Mouse (Mus musculus): ENCODE measurements around the gene Frmd5. TPM values are rescaled to one million over a fixed set of nuclear protein-coding genes. Genes with fewer than 3 reads are reported as not detected.

Gene Frmd5
- total RNA-seq, 1 experiment from 2014 or later = 1.6 TPM

GRCm38 (mm10) chr2:121787271-121787670, 19.6 kb downstream of the Frmd5 start:
- no peak for ATAC-seq (replicated peaks; ENCODE audit: insufficient number of reproducible peaks, low FRiP score, low TSS enrichment, poor library complexity, severe bottlenecking)

GRCm38 (mm10) chr2:121776219-121776618, 30.7 kb downstream of the Frmd5 start:
- ATAC-seq (replicated peaks; ENCODE audit: insufficient number of reproducible peaks, low FRiP score, low TSS enrichment, poor library complexity, severe bottlenecking) = no peak

GRCm38 (mm10) chr2:121764851-121765250, 42.0 kb downstream of the Frmd5 start:
- no peak for ATAC-seq (replicated peaks; ENCODE audit: insufficient number of reproducible peaks, low FRiP score, low TSS enrichment, poor library complexity, severe bottlenecking)

- no peak for ATAC-seq (replicated peaks; ENCODE audit: insufficient number of reproducible peaks, low FRiP score, low TSS enrichment, poor library complexity, severe bottlenecking)
These were observed 45.0 kb downstream of the Frmd5 start for GRCm38 (mm10) chr2:121761861-121762260.

GRCm38 (mm10) chr2:121761281-121761795, 45.5 kb downstream of the Frmd5 start:
- no peak for ATAC-seq (replicated peaks; ENCODE audit: insufficient number of reproducible peaks, low FRiP score, low TSS enrichment, poor library complexity, severe bottlenecking)

GRCm38 (mm10) chr2:121760646-121761045, 46.2 kb downstream of the Frmd5 start:
- no peak for ATAC-seq (replicated peaks; ENCODE audit: insufficient number of reproducible peaks, low FRiP score, low TSS enrichment, poor library complexity, severe bottlenecking)

GRCm38 (mm10) chr2:121758258-121758657, 48.6 kb downstream of the Frmd5 start:
- no peak for ATAC-seq (replicated peaks; ENCODE audit: insufficient number of reproducible peaks, low FRiP score, low TSS enrichment, poor library complexity, severe bottlenecking)

GRCm38 (mm10) chr2:121756336-121756735, 50.6 kb downstream of the Frmd5 start:
- ATAC-seq (replicated peaks; ENCODE audit: insufficient number of reproducible peaks, low FRiP score, low TSS enrichment, poor library complexity, severe bottlenecking) = no peak

- ATAC-seq (replicated peaks; ENCODE audit: insufficient number of reproducible peaks, low FRiP score, low TSS enrichment, poor library complexity, severe bottlenecking) = no peak
These were observed 51.8 kb downstream of the Frmd5 start for GRCm38 (mm10) chr2:121755056-121755455.

GRCm38 (mm10) chr2:121750121-121750520, 56.8 kb downstream of the Frmd5 start:
- ATAC-seq (replicated peaks; ENCODE audit: insufficient number of reproducible peaks, low FRiP score, low TSS enrichment, poor library complexity, severe bottlenecking) = no peak

- ATAC-seq (replicated peaks; ENCODE audit: insufficient number of reproducible peaks, low FRiP score, low TSS enrichment, poor library complexity, severe bottlenecking) = no peak
These were observed 65.7 kb downstream of the Frmd5 start for GRCm38 (mm10) chr2:121741151-121741550.

- ATAC-seq (replicated peaks; ENCODE audit: insufficient number of reproducible peaks, low FRiP score, low TSS enrichment, poor library complexity, severe bottlenecking) = no peak
These were observed 67.5 kb downstream of the Frmd5 start for GRCm38 (mm10) chr2:121739410-121739809.

GRCm38 (mm10) chr2:121733426-121733825, 73.5 kb downstream of the Frmd5 start:
- ATAC-seq (replicated peaks; ENCODE audit: insufficient number of reproducible peaks, low FRiP score, low TSS enrichment, poor library complexity, severe bottlenecking) = no peak

- ATAC-seq (replicated peaks; ENCODE audit: insufficient number of reproducible peaks, low FRiP score, low TSS enrichment, poor library complexity, severe bottlenecking) = no peak
These were observed 76.4 kb downstream of the Frmd5 start for GRCm38 (mm10) chr2:121730486-121730885.

- no peak for ATAC-seq (replicated peaks; ENCODE audit: insufficient number of reproducible peaks, low FRiP score, low TSS enrichment, poor library complexity, severe bottlenecking)
These were observed 77.8 kb downstream of the Frmd5 start for GRCm38 (mm10) chr2:121728907-121729575.

- ATAC-seq (replicated peaks; ENCODE audit: insufficient number of reproducible peaks, low FRiP score, low TSS enrichment, poor library complexity, severe bottlenecking) = no peak
These were observed 82.0 kb downstream of the Frmd5 start for GRCm38 (mm10) chr2:121724866-121725265.

- no peak for ATAC-seq (replicated peaks; ENCODE audit: insufficient number of reproducible peaks, low FRiP score, low TSS enrichment, poor library complexity, severe bottlenecking)
These were observed 83.1 kb downstream of the Frmd5 start for GRCm38 (mm10) chr2:121723796-121724195.

- ATAC-seq (replicated peaks; ENCODE audit: insufficient number of reproducible peaks, low FRiP score, low TSS enrichment, poor library complexity, severe bottlenecking) = no peak
These were observed 87.9 kb downstream of the Frmd5 start for GRCm38 (mm10) chr2:121719000-121719399.

GRCm38 (mm10) chr2:121717133-121717532, 89.8 kb downstream of the Frmd5 start:
- ATAC-seq (replicated peaks; ENCODE audit: insufficient number of reproducible peaks, low FRiP score, low TSS enrichment, poor library complexity, severe bottlenecking) = no peak

- no peak for ATAC-seq (replicated peaks; ENCODE audit: insufficient number of reproducible peaks, low FRiP score, low TSS enrichment, poor library complexity, severe bottlenecking)
These were observed 93.3 kb downstream of the Frmd5 start for GRCm38 (mm10) chr2:121713567-121713966.

All from monocyte, adult 5-6 weeks (primary cell).